Mouse (Mus musculus) lung, postnatal 0 days (tissue): ENCODE data around the gene Spata1. TPM values are rescaled to one million over a fixed set of nuclear protein-coding genes. Genes with fewer than 3 reads are reported as not detected.
"Not testable (repeated sequence)": the region's sequence is repeated elsewhere in the genome, so short reads cannot be mapped to it uniquely, and the experiment has no call there.

ENCODE experiments used
- ATAC-seq: fragments of 200-750 bp; cut with Nextera tagmentation; 2 replicates; pipeline ENCODE4 v1.8.0; 2017; ENCODE audit warnings: moderate library complexity
- DNase-seq: peaks from one replicate; pipeline ENCODE4 v3.0.0-alpha.2; 2016; ENCODE audit warnings: low spot score
- H3K27ac ChIP-seq: fragments of 300-500 bp; sonication (generic); 2 replicates; pipeline ENCODE4 v1.5.1; 2014; ENCODE audit warnings: antibody characterized with exemption, mild to moderate bottlenecking, low read length, mixed read lengths
- H3K27me3 ChIP-seq: fragments of 300-500 bp; sonication (generic); replicated peaks from 2 replicates; pipeline ENCODE4 v1.6.1; 2014; ENCODE audit warnings: low read length, mixed read lengths; ENCODE audit not compliant: insufficient read depth
- H3K36me3 ChIP-seq: fragments of 300-500 bp; sonication (generic); 2 replicates; pipeline ENCODE4 v1.6.1; 2014; ENCODE audit warnings: low read length, mixed read lengths; ENCODE audit not compliant: insufficient read depth
- H3K4me1 ChIP-seq: fragments of 300-500 bp; sonication (generic); 2 replicates; pipeline ENCODE4 v1.6.1; 2014; ENCODE audit warnings: antibody characterized with exemption, low read depth, low read length, mixed read lengths; ENCODE audit not compliant: insufficient read depth
- H3K4me2 ChIP-seq: fragments of 300-500 bp; sonication (generic); replicated peaks from 2 replicates; pipeline ENCODE4 v1.6.1; 2014; ENCODE audit warnings: low read depth, mild to moderate bottlenecking, low read length, moderate library complexity, mixed read lengths
- H3K4me3 ChIP-seq: fragments of 300-500 bp; sonication (generic); 2 replicates; pipeline ENCODE4 v1.5.1; 2014; ENCODE audit warnings: low read depth, low read length
- H3K9ac ChIP-seq: fragments of 300-500 bp; sonication (generic); replicated peaks from 2 replicates; pipeline ENCODE4 v1.6.1; 2014; ENCODE audit warnings: low read depth, mild to moderate bottlenecking
- H3K9me3 ChIP-seq: fragments of 300-500 bp; sonication (generic); 2 replicates; pipeline ENCODE4 v1.6.1; 2016; ENCODE audit warnings: low read length, mixed read lengths
- CTCF ChIP-seq: IDR thresholded peaks from 2 replicates; pipeline ENCODE4 v1.5.1; 2016; ENCODE audit warnings: antibody characterized with exemption, mild to moderate bottlenecking
- EP300 ChIP-seq: IDR thresholded peaks from 2 replicates; pipeline ENCODE4 v1.6.1; 2016; ENCODE audit warnings: antibody characterized with exemption, mild to moderate bottlenecking, control low read depth
- WGBS: fragments of 180-500 bp; shearing (Covaris S2); extraction: QIAGEN DNeasy Blood & Tissue Kit; methylation state at CpG from one replicate; pipeline ENCODE4 v1.1.7; 2014; 5-methylcytosine and 5-hydroxymethylcytosine counted together
- polyA plus RNA-seq: library from polyadenylated mRNA; unstranded; fragments of >200 nt; fragmentation: Nextera tagmentation; extraction: Ambion mirVana; gene quantifications from 2 replicates; pipeline ENCODE4 v1.2.1, GENCODE M21; 2015

The Spata1 gene
- polyA plus RNA-seq, 1 experiment from 2014 or later, result 4.4 TPM

- Histone ChIP-seq H3K9me3 (no peaks in the 10 kb centered on the region), H3K9ac (no peak overlapping the region), H3K4me2 (no peak overlapping the region), H3K4me1 (no peaks in the 10 kb centered on the region), H3K27me3 (no peaks in the 10 kb centered on the region), H3K36me3 (0 out of 2 replicates have a peak, but pooled peaks cover 3% of the 10 kb centered on the region), H3K27ac (no peak overlapping the region), H3K4me3 (no peak overlapping the region)
- ATAC-seq (no peak), DNase-seq (no peak)
- 89% methylated on average over 8 of the region's 8 CpGs for WGBS
- TF ChIP-seq EP300 (no peak), CTCF (no peak)
Measured at GRCm38 (mm10) chr3:146434686-146435085, 64.9 kb downstream of the Spata1 start.

- H3K27me3 ChIP-seq, result no peaks in the 10 kb centered on the region
- no peak for ATAC-seq
- H3K4me1 ChIP-seq, result no peaks in the 10 kb centered on the region
- TF ChIP-seq CTCF (no peak), EP300 (no peak)
- H3K9ac ChIP-seq, result no peak overlapping the region
- no peak overlapping the region for H3K27ac ChIP-seq
- no peak for DNase-seq
- no peaks in the 10 kb centered on the region for H3K9me3 ChIP-seq
- H3K36me3 ChIP-seq, result 0 out of 2 replicates have a peak, but pooled peaks cover 3% of the 10 kb centered on the region
- WGBS, result 88% methylated on average over 14 of the region's 14 CpGs
- H3K4me3 ChIP-seq, result no peak overlapping the region
- no peak overlapping the region for H3K4me2 ChIP-seq
Measured at GRCm38 (mm10) chr3:146433681-146434350, 65.7 kb downstream of the Spata1 start.

- not testable (repeated sequence) for H3K36me3 ChIP-seq, H3K4me2 ChIP-seq, DNase-seq, H3K27me3 ChIP-seq, H3K27ac ChIP-seq, H3K9ac ChIP-seq, H3K4me1 ChIP-seq, H3K4me3 ChIP-seq, H3K9me3 ChIP-seq
- 0 out of 2 replicates have a peak, but pooled peaks have one; percentile 5 for ATAC-seq
- 91% methylated on average over 11 of the region's 11 CpGs for whole genome bisulfite sequencing
Measured at GRCm38 (mm10) chr3:146433063-146433462, 66.5 kb downstream of the Spata1 start.

GRCm38 (mm10) chr3:146426489-146426888 lies 73.1 kb downstream of the Spata1 start:
- no peak overlapping the region for H3K4me3 ChIP-seq
- no peaks in the 10 kb centered on the region for H3K27me3 ChIP-seq
- TF ChIP-seq CTCF (no peak), EP300 (no peak)
- no peaks in the 10 kb centered on the region for H3K9me3 ChIP-seq
- no peak overlapping the region for H3K4me2 ChIP-seq
- no peak overlapping the region for H3K27ac ChIP-seq
- DNase-seq, result no peak
- 91% methylated on average over 8 of the region's 8 CpGs for WGBS
- 0 out of 2 replicates have a peak, but pooled peaks cover 7% of the 10 kb centered on the region for H3K36me3 ChIP-seq
- peak; percentile 47; the same call in 1 of the 2 replicates for ATAC-seq
- H3K4me1 ChIP-seq, result no peaks in the 10 kb centered on the region
- no peak overlapping the region for H3K9ac ChIP-seq

- DNase-seq, result no peak
- Histone ChIP-seq H3K27ac (no peak overlapping the region), H3K9me3 (no peaks in the 10 kb centered on the region), H3K36me3 (0 out of 2 replicates have a peak, but pooled peaks cover 7% of the 10 kb centered on the region), H3K4me2 (no peak overlapping the region), H3K4me3 (no peak overlapping the region), H3K4me1 (no peaks in the 10 kb centered on the region), H3K27me3 (no peaks in the 10 kb centered on the region), H3K9ac (no peak overlapping the region)
- no peak for TF ChIP-seq CTCF
- TF ChIP-seq EP300, result no peak
- 45% methylated on average over 7 of the region's 7 CpGs for WGBS
- no peak for ATAC-seq
Measured at GRCm38 (mm10) chr3:146425902-146426301, 73.7 kb downstream of the Spata1 start.

- H3K9ac ChIP-seq, result no peak overlapping the region
- no peak overlapping the region for H3K4me2 ChIP-seq
- no peak overlapping the region for H3K4me3 ChIP-seq
- 0 out of 2 replicates have a peak, but pooled peaks cover 10% of the 10 kb centered on the region for H3K36me3 ChIP-seq
- TF ChIP-seq CTCF (no peak), EP300 (no peak)
- no peaks in the 10 kb centered on the region for H3K4me1 ChIP-seq
- DNase-seq (no peak), ATAC-seq (peak; percentile 24; the same call in 1 of the 2 replicates)
- no peak overlapping the region for H3K27ac ChIP-seq
- no peaks in the 10 kb centered on the region for H3K27me3 ChIP-seq
- WGBS, result 38% methylated on average over 7 of the region's 7 CpGs
- no peaks in the 10 kb centered on the region for H3K9me3 ChIP-seq
Measured at GRCm38 (mm10) chr3:146424306-146424900, 75.2 kb downstream of the Spata1 start.
